Mouse (Mus musculus) kidney, adult 18-20 months (tissue): ENCODE data around the gene Trp73.

Experiments
- DNase-seq: peaks from one replicate; pipeline ENCODE4 v3.0.0; 2021

The Trp73 gene

DNA sequence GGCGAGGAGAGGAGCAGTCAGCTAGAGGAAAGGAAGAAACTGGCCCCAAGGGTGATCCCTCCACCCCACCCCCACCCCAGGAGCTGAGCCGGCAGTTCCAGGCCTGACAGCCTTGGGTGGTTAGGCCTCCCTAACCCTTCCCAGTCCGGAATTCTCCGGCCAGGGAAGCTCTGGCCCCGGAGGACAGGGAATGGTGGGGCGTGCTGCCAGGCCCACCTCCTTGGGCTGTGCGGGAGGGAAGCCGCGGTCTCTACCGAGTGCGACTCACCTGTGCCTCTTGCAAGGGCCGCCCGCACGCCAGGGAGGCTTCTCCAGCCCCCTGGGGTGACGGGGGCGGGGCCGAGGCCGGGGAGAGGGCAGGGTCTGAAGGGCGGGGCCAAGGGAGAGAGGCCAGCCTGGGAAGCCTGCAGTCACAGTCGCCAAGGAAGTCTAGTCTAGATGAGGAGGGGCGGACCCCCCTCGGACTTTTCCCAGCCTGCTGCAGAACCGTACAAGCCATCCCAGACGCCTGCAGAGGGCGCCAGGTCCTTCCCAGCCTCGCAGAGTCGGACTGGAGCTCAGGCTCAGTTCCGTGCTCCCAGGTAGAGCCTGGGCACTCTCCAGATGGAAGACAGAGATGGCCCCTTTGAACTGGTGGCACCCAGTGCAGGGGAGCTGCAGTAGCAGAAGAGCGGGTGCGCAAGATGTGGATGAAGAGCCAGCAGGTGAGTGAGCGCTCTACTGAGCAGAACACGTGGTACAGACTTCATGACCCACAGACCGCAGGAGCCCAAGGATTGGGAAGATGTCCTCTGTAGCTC lies 114.2 kb downstream of the Trp73 start, which contains the start of gene Smim1:
Gene Smim1 (minus strand): TSS at position 590 of the 800 bp plus-strand sequence.
- DNase-seq, result peak; percentile 94

DNA sequence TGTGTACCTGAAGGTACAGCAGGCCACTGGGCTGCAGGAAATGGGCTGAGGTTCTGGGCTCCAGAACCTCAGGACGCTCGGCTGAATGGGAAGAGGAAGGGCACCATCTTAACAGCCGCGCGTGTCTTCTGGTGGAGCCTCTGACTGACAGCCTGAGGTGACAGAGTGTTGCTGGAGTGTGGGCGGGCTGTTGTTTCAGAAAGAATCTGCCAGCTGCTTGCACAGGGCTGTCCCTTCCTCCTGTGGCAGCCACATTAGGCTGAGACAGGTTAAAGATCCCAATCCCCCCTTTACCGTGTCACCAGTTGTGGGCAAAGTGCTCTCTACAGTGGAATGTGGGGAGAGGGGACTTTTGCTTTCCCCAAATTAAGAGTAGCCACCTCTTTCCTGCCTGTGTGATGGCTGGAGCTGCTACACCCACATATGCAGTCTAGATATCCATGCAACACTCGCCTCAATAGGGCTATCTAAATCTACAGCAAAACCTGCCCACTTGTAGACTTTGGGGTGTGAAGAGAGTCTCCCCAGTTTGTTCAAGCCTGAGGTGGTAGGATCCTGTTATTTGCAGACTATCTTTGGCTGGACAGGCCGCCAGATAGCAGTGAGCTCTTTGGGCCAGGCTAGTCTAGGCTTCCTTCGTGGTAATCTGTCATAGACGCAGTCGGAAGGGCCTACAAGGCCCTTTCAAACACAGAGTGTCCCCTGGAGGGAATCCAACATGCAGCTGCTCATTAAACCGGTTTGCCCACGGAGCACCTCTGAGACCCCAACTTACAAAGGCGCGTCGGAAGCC lies 115.1 kb downstream of the Trp73 start:
- DNase-seq, result peak; percentile 50

DNA sequence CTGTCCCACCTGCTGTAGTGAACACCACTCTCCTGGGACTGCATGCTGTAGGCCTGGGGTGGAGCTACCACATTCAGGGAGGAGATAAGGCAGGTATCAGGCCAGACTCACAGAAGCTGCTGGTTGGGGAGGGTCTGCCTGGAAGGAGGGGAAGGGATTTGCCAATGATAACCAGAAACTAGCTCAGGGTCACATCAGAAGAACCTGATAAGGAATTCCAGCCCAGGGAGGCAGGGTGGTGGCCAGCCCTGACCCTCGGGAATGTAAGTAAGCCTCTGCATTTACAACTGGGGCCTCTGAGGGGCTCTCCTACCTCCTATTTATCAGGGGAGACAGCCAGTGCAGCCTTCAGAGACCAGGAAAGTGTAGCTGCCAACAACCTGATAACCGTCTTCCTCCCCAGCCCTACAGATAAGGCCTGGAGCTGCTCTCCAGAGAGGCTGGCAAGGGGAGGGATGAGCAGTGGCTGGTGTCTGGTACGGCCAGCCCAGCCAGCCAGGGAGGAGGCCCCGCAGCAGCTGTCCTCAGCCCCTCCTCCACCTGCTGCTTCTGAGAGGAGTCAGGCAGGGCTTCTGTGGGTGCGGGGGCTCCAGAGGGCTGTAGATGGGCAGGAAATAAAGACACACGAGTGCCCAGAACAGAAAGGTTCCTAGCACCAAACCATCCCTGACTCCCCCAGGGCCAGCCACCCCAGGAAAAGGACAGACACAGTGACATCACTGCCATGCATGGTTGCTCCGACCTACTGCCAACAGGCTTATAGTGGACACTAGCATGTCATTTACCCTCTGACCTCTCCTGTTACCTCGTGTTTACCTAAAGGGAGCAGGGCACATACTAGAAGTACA lies 116.0 kb downstream of the Trp73 start:
- DNase-seq, result peak; percentile 73

DNA sequence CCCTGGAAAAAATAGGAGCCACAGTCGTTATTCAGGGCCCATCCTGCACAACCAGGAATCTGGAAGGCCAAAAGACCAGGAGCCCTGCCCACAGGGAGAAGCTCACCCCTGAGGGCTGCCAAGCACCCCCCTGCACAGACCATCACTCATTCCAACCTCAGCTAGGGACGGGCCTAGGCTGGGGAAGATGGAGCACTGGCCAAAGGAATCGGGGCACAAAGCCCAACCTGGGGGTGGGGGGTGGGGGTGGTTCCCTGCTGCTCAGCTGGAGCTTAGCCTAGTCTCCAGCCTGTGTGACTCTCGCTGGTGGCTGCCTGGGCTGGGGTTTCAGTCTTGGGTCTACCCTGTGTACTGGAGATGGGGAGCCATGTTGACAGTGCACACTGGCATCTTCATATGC lies 117.2 kb downstream of the Trp73 start:
- DNase-seq, result no peak

DNA sequence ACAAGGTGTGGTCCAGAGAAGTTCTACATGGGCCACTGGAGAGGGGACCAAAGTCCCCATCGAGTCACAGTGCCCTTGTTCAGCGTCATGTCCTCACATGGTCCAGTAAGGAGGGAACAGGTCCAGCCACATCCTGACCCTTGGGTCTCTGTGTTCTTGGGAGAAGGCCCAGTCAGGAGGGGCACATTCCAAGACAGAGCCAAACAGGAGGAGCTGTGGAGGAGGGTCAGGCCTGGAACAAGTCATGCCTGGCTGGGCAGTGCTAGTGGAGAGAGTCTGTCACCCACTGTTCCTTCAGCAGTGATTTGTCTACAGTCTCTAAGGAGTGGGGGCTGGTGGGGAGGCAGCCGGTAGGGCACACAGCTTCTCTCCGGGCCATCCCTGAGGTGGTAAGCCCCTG lies 117.6 kb downstream of the Trp73 start:
- peak; percentile 87 for DNase-seq

DNA sequence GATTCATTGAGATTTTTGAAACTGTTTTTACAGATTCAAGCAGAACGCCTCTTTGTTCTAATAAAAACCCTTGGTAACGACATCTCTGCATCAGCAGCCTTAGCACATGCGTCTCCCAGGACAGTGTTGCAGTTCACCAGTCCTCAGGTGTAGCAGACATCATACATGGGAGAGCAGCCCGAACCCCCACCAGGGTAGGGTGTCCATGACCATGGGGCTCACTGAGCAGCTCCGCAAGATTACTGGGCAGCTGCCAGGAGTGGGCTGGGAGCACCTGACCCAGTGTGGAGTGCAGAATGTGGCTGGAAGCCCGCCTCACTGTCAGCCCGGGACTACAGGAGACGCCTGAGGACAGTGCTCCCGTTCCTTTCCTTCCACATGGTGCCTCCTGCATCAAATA lies 118.6 kb downstream of the Trp73 start:
- DNase-seq, result peak; percentile 71

DNA sequence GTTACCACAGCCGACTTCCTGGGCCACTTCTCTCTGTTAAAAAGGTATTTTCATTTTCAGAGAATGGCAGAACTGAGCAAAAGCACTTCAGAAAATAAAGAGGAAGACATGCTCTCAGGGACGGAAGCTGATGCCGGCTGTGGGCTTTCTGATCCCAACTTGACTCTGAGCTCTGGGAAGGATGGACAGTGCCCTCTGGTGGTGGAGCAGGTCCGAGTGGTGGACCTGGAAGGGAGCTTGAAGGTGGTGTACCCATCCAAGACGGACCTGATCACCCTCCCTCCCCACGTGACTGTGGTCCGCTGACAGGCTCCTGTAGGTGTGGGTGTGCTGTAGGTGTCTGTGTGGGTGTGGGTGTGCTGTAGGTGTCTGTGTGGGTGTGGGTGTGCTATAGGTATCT lies 120.4 kb downstream of the Trp73 start:
- DNase-seq, result peak; percentile 79

DNA sequence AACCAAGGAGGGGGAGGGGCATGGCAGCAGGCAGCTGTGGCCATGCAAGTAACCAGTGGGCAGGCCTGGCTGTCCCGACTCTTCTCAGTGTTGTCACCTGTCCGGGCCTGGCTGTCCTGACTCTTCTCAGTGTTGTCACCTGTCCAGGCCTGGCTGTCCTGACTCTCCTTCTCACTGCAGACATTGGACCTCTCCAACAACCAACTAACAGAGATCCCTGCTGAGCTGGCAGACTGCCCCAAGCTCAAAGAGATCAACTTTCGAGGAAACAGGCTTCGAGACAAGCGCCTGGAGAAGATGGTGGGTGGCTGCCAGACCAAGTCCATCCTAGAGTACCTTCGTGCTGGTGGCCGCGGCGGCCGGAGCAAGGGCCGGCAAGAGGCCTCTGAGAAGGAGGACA lies 124.5 kb downstream of the Trp73 start:
- DNase-seq, result peak; percentile 30

DNA sequence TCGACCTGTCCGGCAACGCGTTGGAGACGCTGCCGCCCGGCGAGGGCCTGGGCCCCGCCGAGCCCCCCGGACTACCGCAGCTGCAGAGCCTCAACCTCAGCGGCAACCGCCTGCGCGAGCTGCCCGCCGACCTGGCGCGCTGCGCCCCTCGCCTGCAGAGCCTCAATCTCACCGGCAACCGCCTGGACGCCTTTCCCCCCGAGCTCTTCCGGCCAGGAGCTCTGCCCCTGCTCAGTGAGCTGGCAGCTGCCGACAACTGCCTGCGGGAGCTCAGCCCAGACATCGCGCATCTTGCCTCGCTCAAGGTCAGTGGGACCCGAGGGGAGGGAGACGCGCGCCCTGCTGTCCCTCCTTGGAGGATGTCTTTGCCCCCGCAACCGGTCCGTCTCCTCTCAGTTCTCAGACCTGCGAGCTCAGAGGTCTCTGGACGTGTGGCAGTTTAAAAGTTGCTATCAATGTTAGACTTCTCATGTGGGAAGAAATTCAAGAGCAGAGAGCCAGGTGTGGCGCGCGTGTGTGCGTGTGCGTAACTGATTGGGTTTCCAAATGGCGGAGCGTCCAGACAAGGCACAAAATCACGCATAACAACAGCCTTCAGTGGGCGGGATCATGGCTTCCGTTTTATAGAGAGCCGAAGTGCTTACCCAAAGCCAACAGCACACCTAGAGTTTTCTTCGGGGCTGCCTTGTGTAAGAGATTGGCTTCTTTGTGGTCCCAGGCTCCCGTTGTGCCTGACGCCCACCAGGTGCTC lies 127.7 kb downstream of the Trp73 start:
- no peak for DNase-seq

DNA sequence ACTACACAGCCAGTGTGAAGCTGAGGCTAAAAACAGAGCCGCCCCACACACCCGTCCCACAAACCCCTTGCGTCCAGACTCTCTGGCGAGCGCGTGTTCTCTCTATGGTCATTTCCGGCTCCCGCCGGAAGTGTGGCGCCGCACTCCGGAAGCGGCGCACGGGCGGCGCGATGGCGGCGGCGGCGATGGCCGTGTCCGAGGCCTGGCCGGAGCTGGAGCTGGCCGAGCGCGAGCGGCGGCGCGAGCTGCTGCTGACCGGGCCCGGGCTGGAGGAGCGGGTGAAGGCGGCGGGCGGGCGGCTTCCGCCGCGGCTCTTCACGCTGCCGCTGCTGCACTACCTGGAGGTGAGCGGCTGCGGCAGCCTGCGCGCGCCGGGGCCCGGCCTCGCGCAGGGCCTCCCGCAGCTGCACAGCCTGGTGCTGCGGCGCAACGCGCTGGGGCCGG lies 128.3 kb downstream of the Trp73 start, which contains the start of gene Lrrc47:
Gene Lrrc47 (plus strand): TSS at position 86 of the 444 bp plus-strand sequence.
- peak; percentile 85 for DNase-seq

DNA sequence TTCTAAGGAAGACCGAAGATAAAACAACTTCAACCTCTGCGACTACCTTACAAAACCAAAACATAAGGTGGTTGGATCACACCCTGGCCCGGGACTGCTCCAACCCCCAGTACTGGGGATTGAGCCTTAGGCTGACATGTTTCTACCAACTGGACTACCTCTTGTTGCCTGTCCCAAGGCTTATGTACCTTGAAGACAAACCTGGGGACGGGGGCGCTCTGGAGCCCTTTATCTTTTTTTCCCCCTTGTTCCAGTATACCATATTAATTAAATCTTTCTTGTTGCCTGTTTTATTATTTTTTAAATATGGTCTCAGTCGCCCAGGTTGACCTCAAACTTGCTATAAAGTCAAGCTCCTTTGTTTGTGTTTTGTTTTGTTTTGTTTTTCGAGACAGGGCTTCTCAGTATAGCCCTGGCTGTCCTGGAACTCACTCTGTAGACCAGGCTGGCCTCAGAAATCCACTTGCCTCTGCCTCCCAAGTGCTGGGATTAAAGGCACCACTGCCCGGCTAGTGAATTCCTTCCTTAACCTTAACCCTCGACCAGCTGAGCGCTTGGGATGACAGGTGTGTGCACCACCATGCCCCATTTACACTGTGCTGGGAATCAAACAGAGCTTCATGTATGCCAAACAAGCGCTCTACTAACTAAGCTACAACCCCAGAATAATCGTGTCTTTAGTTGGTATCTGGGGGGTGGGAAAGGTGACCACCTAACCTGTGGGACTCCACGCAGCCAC lies 128.9 kb downstream of the Trp73 start:
- no peak for DNase-seq

DNA sequence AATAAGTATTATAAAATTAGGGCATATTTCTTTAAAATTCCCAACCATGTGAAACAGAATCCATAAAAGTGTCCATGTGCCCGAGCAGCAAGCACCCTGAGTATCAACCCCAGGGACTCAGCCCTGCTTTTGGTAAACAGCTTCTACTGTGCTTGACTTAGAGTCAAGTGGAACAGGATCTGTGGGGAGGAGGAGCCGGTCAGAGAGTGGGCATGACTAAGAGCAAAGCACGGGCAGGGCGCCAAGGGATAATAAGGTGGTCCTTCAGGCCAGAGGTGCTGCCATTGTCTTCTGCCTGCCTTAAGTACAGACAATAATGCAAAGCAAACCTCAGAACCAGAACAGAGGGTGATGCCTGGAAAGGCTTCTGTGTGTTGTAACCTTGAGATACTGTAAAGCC lies 132.2 kb downstream of the Trp73 start:
- DNase-seq, result no peak

DNA sequence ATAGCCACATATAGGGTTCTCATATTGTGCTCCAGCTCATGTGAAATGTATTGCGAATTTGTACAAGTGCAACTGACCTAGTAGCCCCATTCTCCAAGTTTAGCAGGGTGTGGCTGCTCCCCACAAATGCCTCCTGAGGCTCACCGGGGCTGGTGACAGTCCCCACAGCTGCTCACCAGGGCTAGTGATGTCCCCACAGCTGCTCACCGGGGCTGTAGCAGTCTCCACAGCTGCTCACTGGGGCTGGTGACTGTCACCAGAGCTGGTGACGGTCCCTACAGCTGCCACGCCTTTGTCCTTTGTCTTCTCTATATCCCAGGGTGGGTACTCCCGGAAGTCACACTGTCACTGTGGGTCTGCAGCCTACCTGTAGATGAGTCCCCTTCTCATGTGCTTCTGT lies 133.7 kb downstream of the Trp73 start:
- no peak for DNase-seq
